Mouse (Mus musculus) stomach, embryonic 16.5 days (tissue): ENCODE measurements around the gene Ucp3. TPM values are rescaled to one million over a fixed set of nuclear protein-coding genes. Genes with fewer than 3 reads are reported as not detected.

Experiments
- ATAC-seq: fragments of 200-750 bp; cut with Nextera tagmentation; 2 replicates; pipeline ENCODE4 v1.8.0; 2017; ENCODE audit warnings: moderate number of reproducible peaks, moderate TSS enrichment; ENCODE audit not compliant: insufficient read depth, low FRiP score
- H3K27ac ChIP-seq: fragments of 300-500 bp; sonication (generic); 2 replicates; pipeline ENCODE4 v1.5.1; 2014; ENCODE audit warnings: low read length
- H3K27me3 ChIP-seq: fragments of 300-500 bp; sonication (generic); 2 replicates; pipeline ENCODE4 v1.6.1; 2014; ENCODE audit warnings: low read length, control low read depth, mixed read lengths; ENCODE audit not compliant: control insufficient read depth, insufficient read depth
- H3K36me3 ChIP-seq: fragments of 300-500 bp; sonication (generic); 2 replicates; pipeline ENCODE4 v1.6.1; 2014; ENCODE audit warnings: low read length; ENCODE audit not compliant: control insufficient read depth, insufficient read depth
- H3K4me1 ChIP-seq: fragments of 300-500 bp; sonication (generic); 2 replicates; pipeline ENCODE4 v1.6.1; 2014; ENCODE audit warnings: low read length, control low read depth, mixed read lengths; ENCODE audit not compliant: control insufficient read depth, insufficient read depth
- H3K4me2 ChIP-seq: fragments of 300-500 bp; sonication (generic); 2 replicates; pipeline ENCODE4 v1.6.1; 2014; ENCODE audit warnings: low read depth, low read length, mixed read lengths
- H3K4me3 ChIP-seq: fragments of 300-500 bp; sonication (generic); replicated peaks from 2 replicates; pipeline ENCODE4 v1.5.1; 2014; ENCODE audit warnings: mild to moderate bottlenecking, low read length
- H3K9ac ChIP-seq: fragments of 300-500 bp; sonication (generic); 2 replicates; pipeline ENCODE4 v1.6.1; 2014; ENCODE audit warnings: low read length
- H3K9me3 ChIP-seq: fragments of 300-500 bp; sonication (generic); replicated peaks from 2 replicates; pipeline ENCODE4 v1.6.1; 2016; ENCODE audit warnings: low read length, control low read depth; ENCODE audit not compliant: control insufficient read depth
- WGBS: fragments of 180-500 bp; shearing (Covaris S2); extraction: QIAGEN DNeasy Blood & Tissue Kit; methylation state at CpG from one replicate; pipeline ENCODE4 v1.1.7; 2014; 5-methylcytosine and 5-hydroxymethylcytosine counted together
- polyA plus RNA-seq: library from polyadenylated mRNA; unstranded; fragments of >200 nt; fragmentation: Nextera tagmentation; extraction: Ambion mirVana; gene quantifications from 2 replicates; pipeline ENCODE4 v1.2.1, GENCODE M21; 2015

Ucp3 gene
- polyA plus RNA-seq, 1 experiment from 2014 or later: 0.10 TPM

- ATAC-seq: no peak
- Histone ChIP-seq H3K4me2 (no peak overlapping the region), H3K9ac (no peak overlapping the region), H3K27me3 (no peaks in the 10 kb centered on the region), H3K4me3 (no peak overlapping the region), H3K4me1 (peaks cover 18% of the 10 kb centered on the region), H3K36me3 (peaks cover 10% of the 10 kb centered on the region; the same call in 1 of the 2 replicates), H3K27ac (no peak overlapping the region), H3K9me3 (no peaks in the 10 kb centered on the region)
- 62% methylated on average over 16 of the region's 16 CpGs for WGBS
Observed at GRCm38 (mm10) chr7:100500276-100500977, 27.6 kb downstream of the Ucp3 start.

DNA sequence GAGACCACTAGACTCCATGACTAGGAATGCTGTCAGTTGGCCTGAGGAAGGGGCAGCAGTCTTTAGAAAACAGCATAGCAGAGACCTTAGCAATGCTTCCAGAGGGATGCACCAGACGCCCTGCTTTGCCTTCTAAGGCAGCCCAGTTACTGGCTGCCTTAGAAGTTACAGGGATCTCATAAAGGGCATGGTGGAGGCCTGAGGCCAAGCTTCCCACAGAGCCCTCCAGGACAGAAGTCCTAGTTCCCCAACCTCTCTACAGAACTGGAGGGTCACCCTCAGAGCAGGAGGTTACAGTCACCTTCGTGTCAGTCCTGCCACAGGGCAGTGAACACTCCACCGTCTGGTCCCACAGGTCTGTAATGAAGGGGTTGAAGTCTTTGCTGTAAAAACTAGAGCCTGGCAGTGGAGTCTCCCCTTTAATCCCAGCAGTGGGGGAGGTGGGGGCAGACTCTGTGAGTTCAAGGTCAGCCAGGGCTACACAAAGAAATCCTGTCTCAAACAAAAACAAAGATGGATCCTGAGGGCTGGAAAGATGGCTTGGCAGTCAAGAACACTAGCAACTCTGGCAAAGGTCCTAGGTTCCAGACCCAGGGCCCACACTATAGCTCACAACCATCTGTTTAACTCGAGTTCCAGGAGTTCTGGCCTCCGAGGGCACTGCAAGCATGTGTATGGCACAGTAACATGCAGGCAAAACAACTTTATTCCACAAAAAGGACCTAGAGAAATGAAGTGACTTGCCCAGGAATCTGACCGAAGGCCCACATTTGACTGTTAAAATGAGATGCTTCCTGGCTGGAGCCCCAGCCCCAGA, 28.4 kb downstream of the Ucp3 start:
- H3K4me1 ChIP-seq: peaks cover 10% of the 10 kb centered on the region
- H3K27ac ChIP-seq: no peak overlapping the region
- WGBS: 65% methylated on average over 6 of the region's 6 CpGs
- H3K27me3 ChIP-seq: no peaks in the 10 kb centered on the region
- H3K9me3 ChIP-seq: no peaks in the 10 kb centered on the region
- H3K4me2 ChIP-seq: no peak overlapping the region
- H3K9ac ChIP-seq: no peak overlapping the region
- peak; percentile 10; the same call in 1 of the 2 replicates for ATAC-seq
- H3K4me3 ChIP-seq: no peak overlapping the region
- peaks cover 10% of the 10 kb centered on the region; the same call in 1 of the 2 replicates for H3K36me3 ChIP-seq

DNA sequence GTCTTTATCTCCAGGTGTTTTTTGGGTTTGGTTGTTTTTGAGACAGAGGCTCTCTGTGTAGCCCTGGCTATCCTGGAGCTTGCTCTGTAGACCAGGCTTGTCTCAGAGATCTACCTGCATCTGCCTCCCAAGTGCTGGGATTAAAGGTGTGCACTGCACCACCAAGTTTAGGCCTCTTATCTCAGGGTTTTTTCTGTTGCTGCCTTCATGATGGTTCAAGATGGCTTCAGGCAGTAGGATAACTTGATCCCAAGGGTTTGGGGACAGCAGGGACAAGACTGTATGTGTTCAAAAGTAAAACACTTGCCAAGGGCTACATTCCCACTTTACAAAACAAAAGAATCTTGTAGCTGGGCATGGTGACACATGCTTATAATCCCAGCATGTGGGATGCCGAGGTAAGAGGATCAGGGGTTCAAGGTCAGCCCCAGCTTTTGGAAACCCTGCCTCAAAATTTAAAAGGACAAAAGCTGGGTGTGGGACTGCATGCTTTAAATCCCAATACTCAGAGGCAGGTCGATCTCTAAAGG, 29.1 kb downstream of the Ucp3 start:
- no peak overlapping the region for H3K4me2 ChIP-seq
- H3K9me3 ChIP-seq: no peaks in the 10 kb centered on the region
- no peaks in the 10 kb centered on the region for H3K27me3 ChIP-seq
- H3K9ac ChIP-seq: no peak overlapping the region
- no peak overlapping the region for H3K4me3 ChIP-seq
- ATAC-seq: no peak
- H3K4me1 ChIP-seq: peaks cover 3% of the 10 kb centered on the region
- peaks cover 10% of the 10 kb centered on the region; the same call in 1 of the 2 replicates for H3K36me3 ChIP-seq
- H3K27ac ChIP-seq: no peak overlapping the region
- 50% methylated on average over 2 of the region's 2 CpGs for WGBS

DNA sequence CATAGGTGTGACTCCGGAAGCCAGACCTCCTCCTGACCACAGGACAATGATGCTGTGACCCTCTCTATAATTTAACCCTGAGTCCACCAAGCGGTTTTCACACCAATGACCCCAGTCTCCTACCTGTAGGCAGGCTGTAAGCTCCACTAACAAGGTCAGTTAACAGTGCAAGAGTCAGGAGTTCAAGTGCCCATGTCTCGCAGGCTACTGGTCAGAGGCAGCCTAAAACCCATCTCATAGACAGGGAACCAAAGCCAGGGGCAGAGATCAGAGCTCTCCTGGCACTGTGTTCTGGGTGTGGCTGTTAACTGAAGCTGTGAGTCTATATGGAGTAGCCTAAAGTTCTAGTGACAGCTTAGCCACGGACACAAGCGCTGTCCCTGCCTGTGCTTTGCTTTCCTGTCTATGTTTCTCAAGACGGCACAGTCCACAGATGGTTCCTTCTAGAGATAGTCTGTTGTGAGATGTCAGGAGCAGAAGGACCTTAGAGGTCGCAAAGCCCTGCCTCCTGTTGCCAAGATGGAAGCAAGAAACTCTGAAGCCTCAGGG, 29.7 kb downstream of the Ucp3 start:
- 69% methylated on average over 7 of the region's 7 CpGs for WGBS
- Histone ChIP-seq H3K9ac (no peak overlapping the region), H3K4me2 (no peak overlapping the region), H3K9me3 (no peaks in the 10 kb centered on the region), H3K4me1 (peaks cover 3% of the 10 kb centered on the region), H3K27me3 (no peaks in the 10 kb centered on the region), H3K36me3 (peaks cover 10% of the 10 kb centered on the region; the same call in 1 of the 2 replicates), H3K27ac (no peak overlapping the region), H3K4me3 (no peak overlapping the region)
- no peak for ATAC-seq

DNA sequence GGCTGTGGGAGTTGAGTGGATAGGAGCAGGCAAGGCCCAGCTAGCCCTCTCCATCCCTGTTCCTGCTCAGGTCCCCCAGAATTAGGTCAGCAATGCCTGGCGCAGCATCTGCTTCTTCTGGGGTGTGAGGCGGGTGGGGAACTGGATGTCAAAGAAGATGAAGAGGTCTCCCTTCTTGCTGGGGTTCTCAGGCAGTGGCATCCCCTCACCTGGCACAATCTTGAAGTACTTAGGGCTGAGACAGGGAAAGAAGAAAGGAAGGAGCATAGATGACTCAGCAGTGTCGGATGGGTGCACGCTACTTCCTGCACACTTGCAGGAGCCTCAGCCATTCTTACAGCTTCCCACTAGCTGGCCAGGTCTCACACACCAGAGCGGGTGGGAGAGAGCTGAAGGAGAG, 30.3 kb downstream of the Ucp3 start:
- H3K4me2 ChIP-seq: no peak overlapping the region
- peaks cover 3% of the 10 kb centered on the region for H3K4me1 ChIP-seq
- H3K9me3 ChIP-seq: no peaks in the 10 kb centered on the region
- ATAC-seq: no peak; the same call in 1 of the 2 replicates
- H3K27me3 ChIP-seq: no peaks in the 10 kb centered on the region
- 76% methylated on average over 5 of the region's 5 CpGs for WGBS
- H3K9ac ChIP-seq: no peak overlapping the region
- no peak overlapping the region for H3K4me3 ChIP-seq
- no peak overlapping the region for H3K27ac ChIP-seq
- peaks cover 6% of the 10 kb centered on the region; the same call in 1 of the 2 replicates for H3K36me3 ChIP-seq

- H3K4me2 ChIP-seq: no peak overlapping the region
- 71% methylated on average over 13 of the region's 13 CpGs for WGBS
- ATAC-seq: no peak
- H3K36me3 ChIP-seq: no peaks in the 10 kb centered on the region
- H3K4me1 ChIP-seq: peaks cover 3% of the 10 kb centered on the region
- H3K9me3 ChIP-seq: no peaks in the 10 kb centered on the region
- H3K27ac ChIP-seq: no peak overlapping the region
- no peak overlapping the region for H3K9ac ChIP-seq
- H3K27me3 ChIP-seq: no peaks in the 10 kb centered on the region
- no peak overlapping the region for H3K4me3 ChIP-seq
Observed at GRCm38 (mm10) chr7:100504740-100505487, 32.1 kb downstream of the Ucp3 start.

- Histone ChIP-seq H3K9ac (no peak overlapping the region), H3K4me1 (peaks cover 3% of the 10 kb centered on the region), H3K27ac (no peak overlapping the region), H3K36me3 (no peaks in the 10 kb centered on the region), H3K4me2 (no peak overlapping the region), H3K27me3 (no peaks in the 10 kb centered on the region), H3K4me3 (no peak overlapping the region), H3K9me3 (no peaks in the 10 kb centered on the region)
- WGBS: 66% methylated on average over 4 of the region's 4 CpGs
- no peak; the same call in 1 of the 2 replicates for ATAC-seq
Observed at GRCm38 (mm10) chr7:100506494-100506893, 33.7 kb downstream of the Ucp3 start.

DNA sequence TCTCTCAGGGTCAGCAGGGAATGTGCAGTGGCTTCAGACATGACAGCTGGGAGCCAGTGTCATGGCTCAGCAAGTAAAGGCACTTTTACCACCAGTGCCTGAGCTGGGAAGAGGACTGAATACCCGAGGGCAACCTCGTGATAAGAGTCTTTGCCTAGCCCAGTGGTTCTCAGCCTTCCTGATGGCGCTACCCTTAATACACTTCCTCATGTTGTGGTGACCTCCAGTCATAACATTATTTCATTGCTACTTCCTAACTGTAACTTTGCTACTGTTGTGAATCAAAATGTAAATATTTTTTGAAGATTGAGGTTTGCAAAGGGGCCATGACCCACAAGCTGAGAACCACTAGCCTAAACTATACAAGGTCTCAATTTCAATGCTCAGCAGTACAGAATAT, 35.9 kb downstream of the Ucp3 start:
- WGBS: 49% methylated on average over 3 of the region's 3 CpGs
- H3K27ac ChIP-seq: no peak overlapping the region
- no peaks in the 10 kb centered on the region for H3K27me3 ChIP-seq
- H3K4me1 ChIP-seq: peaks cover 3% of the 10 kb centered on the region
- H3K9me3 ChIP-seq: no peaks in the 10 kb centered on the region
- ATAC-seq: no peak
- no peaks in the 10 kb centered on the region for H3K36me3 ChIP-seq
- no peak overlapping the region for H3K4me3 ChIP-seq
- H3K4me2 ChIP-seq: no peak overlapping the region
- H3K9ac ChIP-seq: no peak overlapping the region
